Comparison of ENCODE assay signal across 8 mouse cellular contexts in genomic region chr6:125090341-125091085, GRCm38 (mm10). TPM values are rescaled to one million over a fixed set of nuclear protein-coding genes. Genes with fewer than 3 reads are reported as not detected.
DNase-seq lines count a peak whose midpoint lies in the region; ATAC-seq and TF ChIP-seq lines count a peak whose summit lies in the region.

No protein-coding gene starts in this region.

- no peak overlapping the region for H3K4me3 ChIP-seq in left cerebral cortex, adult 2 months
- no peak overlapping the region for H3K4me3 ChIP-seq in embryonic facial prominence, embryonic 12.5 days
- H3K4me3 ChIP-seq in intestine, embryonic 15.5 days (replicated peaks), result 0 out of 2 replicates have a peak overlapping the region, but pooled peaks have one; percentile 10
- H3K4me3 ChIP-seq in neural tube, embryonic 13.5 days, result 0 out of 2 replicates have a peak overlapping the region, but pooled peaks have one; percentile 15

- peak overlapping the region; percentile 98 for H3K27ac ChIP-seq in left cerebral cortex, adult 2 months
- peak overlapping the region; percentile 91 for H3K27ac ChIP-seq in embryonic facial prominence, embryonic 12.5 days
- peak overlapping the region; percentile 91 for H3K27ac ChIP-seq in intestine, embryonic 15.5 days
- peak overlapping the region; percentile 95 for H3K27ac ChIP-seq in neural tube, embryonic 13.5 days (replicated peaks)

- TF ChIP-seq CTCF in left cerebral cortex, adult 2 months (IDR thresholded peaks at IDR 0.05), result no peak

- peak overlapping the region; percentile 45 for H3K4me2 ChIP-seq in embryonic facial prominence, embryonic 12.5 days (replicated peaks)
- peak overlapping the region; percentile 61 for H3K4me2 ChIP-seq in intestine, embryonic 15.5 days (replicated peaks)
- H3K4me2 ChIP-seq in neural tube, embryonic 13.5 days, result peak overlapping the region; percentile 51

- no peaks in the 10 kb centered on the region for H3K9me3 ChIP-seq in embryonic facial prominence, embryonic 12.5 days
- no peaks in the 10 kb centered on the region for H3K9me3 ChIP-seq in intestine, embryonic 15.5 days
- no peaks in the 10 kb centered on the region for H3K9me3 ChIP-seq in neural tube, embryonic 13.5 days

- no peak for ATAC-seq in embryonic facial prominence, embryonic 12.5 days (ENCODE audit: insufficient number of reproducible peaks, insufficient read depth, low FRiP score, low TSS enrichment)
- ATAC-seq in intestine, embryonic 15.5 days, result no peak
- ATAC-seq in neural tube, embryonic 13.5 days (ENCODE audit: low read depth), result no peak; the same call in 1 of the 2 replicates
- ATAC-seq in inflammation-experienced regulatory T-cells, adult 6 months, result no peak

- no peak for DNase-seq in left cerebral cortex, adult 2 months (ENCODE audit: extremely low spot score in 1 of 2, low spot score in 2 of 2)
- no peak for DNase-seq in left cerebral cortex, postnatal 14 days (ENCODE audit: low spot score in 2 of 2)
- DNase-seq in c-Kit-positive CD71-positive TER-119-positive erythroid progenitor cells, embryonic 14.5 days (ENCODE audit: low spot score), result no peak
- DNase-seq in thymus, postnatal 36 days, result no peak

- WGBS in embryonic facial prominence, embryonic 12.5 days, result 56% methylated on average over 10 of the region's 10 CpGs
- WGBS in intestine, embryonic 15.5 days, result 48% methylated on average over 10 of the region's 10 CpGs
- 43% methylated on average over 10 of the region's 10 CpGs for WGBS in neural tube, embryonic 13.5 days

- H3K9ac ChIP-seq in embryonic facial prominence, embryonic 12.5 days, result no peak overlapping the region
- H3K9ac ChIP-seq in intestine, embryonic 15.5 days, result no peak overlapping the region; the same call in 1 of the 2 replicates
- peak overlapping the region; percentile 64 for H3K9ac ChIP-seq in neural tube, embryonic 13.5 days

- H3K4me1 ChIP-seq in embryonic facial prominence, embryonic 12.5 days, result peaks cover 28% of the 10 kb centered on the region
- H3K4me1 ChIP-seq in intestine, embryonic 15.5 days (replicated peaks), result peaks cover 33% of the 10 kb centered on the region
- peaks cover 32% of the 10 kb centered on the region for H3K4me1 ChIP-seq in neural tube, embryonic 13.5 days (replicated peaks)

- H3K36me3 ChIP-seq in embryonic facial prominence, embryonic 12.5 days, result no peaks in the 10 kb centered on the region
- H3K36me3 ChIP-seq in intestine, embryonic 15.5 days, result no peaks in the 10 kb centered on the region
- no peaks in the 10 kb centered on the region for H3K36me3 ChIP-seq in neural tube, embryonic 13.5 days

- H3K27me3 ChIP-seq in embryonic facial prominence, embryonic 12.5 days, result no peaks in the 10 kb centered on the region
- no peaks in the 10 kb centered on the region for H3K27me3 ChIP-seq in intestine, embryonic 15.5 days (replicated peaks)
- no peaks in the 10 kb centered on the region for H3K27me3 ChIP-seq in neural tube, embryonic 13.5 days

- intact Hi-C loops in left cerebral cortex, adult 2 months (cut with DNase I), result no loop called here
- intact Hi-C loops in left cerebral cortex, postnatal 14 days (cut with DNase I), result no loop called here

RNA-seq across cellular contexts. Expression of gene Chd4, which starts 5.3 kb away (rescaled TPM):
- total RNA-seq in left cerebral cortex, adult 2 months (2021), result 100 to 1,000 TPM; 166 to 171 TPM
- 100 to 1,000 TPM; 157 TPM for total RNA-seq in left cerebral cortex, postnatal 14 days (2021)
- polyA plus RNA-seq in embryonic facial prominence, embryonic 12.5 days (2016; fragmentation: Nextera tagmentation; extraction: Ambion mirVana), result 90.0 and 104 TPM in 2 replicates
- 62.3 and 62.6 TPM in 2 replicates for polyA plus RNA-seq in intestine, embryonic 15.5 days (2015; fragmentation: Nextera tagmentation; extraction: Ambion mirVana)
- 89.0 and 107 TPM in 2 replicates for polyA plus RNA-seq in neural tube, embryonic 13.5 days (2015; fragmentation: Nextera tagmentation; extraction: Ambion mirVana)
- 10 to 100 TPM; 47.0 to 76.3 (median 61.6) TPM for polyA plus RNA-seq in inflammation-experienced regulatory T-cells, adult 6 months (2017; shearing (Covaris generic))

RNA-seq across cellular contexts. Expression of gene Lpar5, which starts 22.8 kb away (rescaled TPM):
- under 1 TPM; 0.50 to 0.68 TPM for total RNA-seq in left cerebral cortex, adult 2 months (2021)
- total RNA-seq in left cerebral cortex, postnatal 14 days (2021), result under 1 TPM; 0.40 to 0.66 TPM
- polyA plus RNA-seq in embryonic facial prominence, embryonic 12.5 days (2016; fragmentation: Nextera tagmentation; extraction: Ambion mirVana), result 0.53 and 0.61 TPM in 2 replicates
- 5.8 and 6.1 TPM in 2 replicates for polyA plus RNA-seq in intestine, embryonic 15.5 days (2015; fragmentation: Nextera tagmentation; extraction: Ambion mirVana)
- 0.43 and 0.77 TPM in 2 replicates for polyA plus RNA-seq in neural tube, embryonic 13.5 days (2015; fragmentation: Nextera tagmentation; extraction: Ambion mirVana)
- polyA plus RNA-seq in inflammation-experienced regulatory T-cells, adult 6 months (2017; shearing (Covaris generic)), result 10 to 100 TPM; 10.4 to 19.3 (median 12.1) TPM

RNA-seq across cellular contexts. Expression of gene Acrbp, which starts 41.0 kb away (rescaled TPM):
- total RNA-seq in left cerebral cortex, adult 2 months (2021), result 10 to 100 TPM; 12.2 to 18.4 TPM
- total RNA-seq in left cerebral cortex, postnatal 14 days (2021), result 1 to 10 TPM; 5.7 to 9.0 TPM
- polyA plus RNA-seq in embryonic facial prominence, embryonic 12.5 days (2016; fragmentation: Nextera tagmentation; extraction: Ambion mirVana), result 17.6 and 21.0 TPM in 2 replicates
- polyA plus RNA-seq in intestine, embryonic 15.5 days (2015; fragmentation: Nextera tagmentation; extraction: Ambion mirVana), result 8.5 and 9.3 TPM in 2 replicates
- polyA plus RNA-seq in neural tube, embryonic 13.5 days (2015; fragmentation: Nextera tagmentation; extraction: Ambion mirVana), result 19.0 and 21.0 TPM in 2 replicates
- 10 to 100 TPM in 2 of 3 experiments, 1 to 10 TPM in 1; 5.6 to 23.2 (median 17.7) TPM for polyA plus RNA-seq in inflammation-experienced regulatory T-cells, adult 6 months (2017; shearing (Covaris generic))

RNA-seq across cellular contexts. Expression of gene Nop2, which starts 41.2 kb away (rescaled TPM):
- 10 to 100 TPM; 28.1 to 32.1 TPM for total RNA-seq in left cerebral cortex, adult 2 months (2021)
- 10 to 100 TPM; 28.8 to 32.3 TPM for total RNA-seq in left cerebral cortex, postnatal 14 days (2021)
- polyA plus RNA-seq in embryonic facial prominence, embryonic 12.5 days (2016; fragmentation: Nextera tagmentation; extraction: Ambion mirVana), result 68.0 and 70.1 TPM in 2 replicates
- 68.1 and 70.3 TPM in 2 replicates for polyA plus RNA-seq in intestine, embryonic 15.5 days (2015; fragmentation: Nextera tagmentation; extraction: Ambion mirVana)
- polyA plus RNA-seq in neural tube, embryonic 13.5 days (2015; fragmentation: Nextera tagmentation; extraction: Ambion mirVana), result 44.5 and 45.3 TPM in 2 replicates
- 10 to 100 TPM; 32.7 to 50.7 (median 48.1) TPM for polyA plus RNA-seq in inflammation-experienced regulatory T-cells, adult 6 months (2017; shearing (Covaris generic))

RNA-seq across cellular contexts. Expression of gene Ing4, which starts 51.0 kb away (rescaled TPM):
- total RNA-seq in left cerebral cortex, adult 2 months (2021), result 10 to 100 TPM; 49.5 to 56.6 TPM
- total RNA-seq in left cerebral cortex, postnatal 14 days (2021), result 10 to 100 TPM; 60.8 to 61.1 TPM
- polyA plus RNA-seq in embryonic facial prominence, embryonic 12.5 days (2016; fragmentation: Nextera tagmentation; extraction: Ambion mirVana), result 165 and 176 TPM in 2 replicates
- polyA plus RNA-seq in intestine, embryonic 15.5 days (2015; fragmentation: Nextera tagmentation; extraction: Ambion mirVana), result 96.2 and 103 TPM in 2 replicates
- 147 and 148 TPM in 2 replicates for polyA plus RNA-seq in neural tube, embryonic 13.5 days (2015; fragmentation: Nextera tagmentation; extraction: Ambion mirVana)
- 10 to 100 TPM; 39.9 to 61.7 (median 46.2) TPM for polyA plus RNA-seq in inflammation-experienced regulatory T-cells, adult 6 months (2017; shearing (Covaris generic))

Comparison
In these comparisons a context has a peak if more than half of its experiments do, and no peak if none do; other contexts are left out.
1. H3K4me3 ChIP-seq: peak in intestine, embryonic 15.5 days (single experiment) and neural tube, embryonic 13.5 days (single experiment); none in left cerebral cortex, adult 2 months (single experiment) and embryonic facial prominence, embryonic 12.5 days (single experiment).
2. Peak in every context shown above with its lines, with median percentiles within 50 percentile points of each other: H3K27ac ChIP-seq and H3K4me2 ChIP-seq.